Mouse (Mus musculus) C2C12 (cell line): ENCODE measurements around the gene Gm10073.

Experiments
- CTCF ChIP-seq: IDR thresholded peaks from one replicate; pipeline ENCODE4 v1.5.1; 2011; ENCODE audit not compliant: control insufficient read depth, insufficient read depth, insufficient read length
- MYOD1 ChIP-seq: IDR thresholded peaks from one replicate; pipeline ENCODE4 v1.6.1; 2011; ENCODE audit warnings: low read depth; ENCODE audit not compliant: control insufficient read depth, insufficient read length
- USF1 ChIP-seq: IDR thresholded peaks from one replicate; pipeline ENCODE4 v1.6.1; 2011; ENCODE audit warnings: low read depth, mild to moderate bottlenecking, control low read depth, moderate library complexity

DNA sequence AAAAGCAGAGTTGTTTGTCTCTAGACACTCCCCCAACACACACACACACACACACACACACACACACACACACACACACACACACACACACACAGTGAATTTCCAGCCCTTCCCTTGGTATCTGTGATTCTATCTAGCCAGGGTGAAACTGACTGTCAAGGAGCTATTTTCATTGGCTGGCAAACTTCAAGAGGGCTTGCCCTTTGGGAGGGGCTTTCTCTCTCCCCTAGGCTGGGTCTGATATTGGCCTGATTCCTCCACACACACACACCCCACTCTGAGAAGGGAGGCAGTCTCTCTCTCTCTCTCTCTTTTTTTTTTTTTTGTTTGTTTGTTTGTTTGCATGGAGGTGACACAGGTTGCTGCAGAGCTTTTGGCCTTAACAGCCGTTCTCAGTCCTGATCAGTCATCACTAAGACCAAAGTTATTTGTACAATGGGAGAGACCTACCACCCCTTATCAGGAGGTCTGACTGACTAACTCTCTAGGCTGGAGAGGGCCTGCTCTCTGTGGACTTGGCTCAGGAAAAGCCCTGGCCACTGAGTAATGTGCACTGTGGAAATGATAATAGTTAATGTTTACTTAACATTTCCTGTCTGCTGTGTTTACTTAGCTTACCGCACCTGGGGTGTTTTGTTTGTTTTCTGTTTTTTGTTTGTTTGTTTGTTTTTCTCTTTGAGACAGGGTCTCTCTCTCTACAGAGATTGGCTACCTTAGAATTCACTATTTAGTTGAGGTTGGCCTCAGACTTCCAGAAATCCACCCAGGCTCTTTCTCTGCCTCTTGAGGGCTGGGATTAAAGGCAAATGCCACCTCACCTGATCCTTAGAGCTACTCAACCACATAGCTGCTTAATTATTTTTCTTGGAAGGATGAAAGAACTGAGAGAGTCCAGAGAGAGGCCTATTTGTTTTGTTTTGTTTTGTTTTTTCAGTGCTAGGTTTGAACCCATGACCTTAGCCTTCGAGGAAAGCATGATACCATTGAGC, 15.5 kb upstream of the Gm10073 start:
- no peak for TF ChIP-seq MYOD1
- TF ChIP-seq CTCF, result no peak
- TF ChIP-seq USF1, result no peak
